Mouse (Mus musculus) intestine, embryonic 16.5 days (tissue): ENCODE results near the gene Fam184b. TPM values are rescaled to one million over a fixed set of nuclear protein-coding genes. Genes with fewer than 3 reads are reported as not detected.

Source experiments
- ATAC-seq: fragments of 200-750 bp; cut with Nextera tagmentation; 2 replicates; pipeline ENCODE4 v1.8.0; 2017; ENCODE audit warnings: moderate TSS enrichment, moderate library complexity
- H3K27ac ChIP-seq: fragments of 300-500 bp; sonication (generic); 2 replicates; pipeline ENCODE4 v1.5.1; 2014; ENCODE audit warnings: mild to moderate bottlenecking, low read length
- H3K27me3 ChIP-seq: fragments of 300-500 bp; sonication (generic); replicated peaks from 2 replicates; pipeline ENCODE4 v1.6.1; 2014; ENCODE audit warnings: low read length, control low read depth, mixed read lengths; ENCODE audit not compliant: control insufficient read depth, insufficient read depth
- H3K36me3 ChIP-seq: fragments of 300-500 bp; sonication (generic); 2 replicates; pipeline ENCODE4 v1.6.1; 2014; ENCODE audit warnings: low read length, control low read depth; ENCODE audit not compliant: control insufficient read depth, insufficient read depth
- H3K4me1 ChIP-seq: fragments of 300-500 bp; sonication (generic); 2 replicates; pipeline ENCODE4 v1.6.1; 2014; ENCODE audit warnings: low read length, control low read depth, mixed read lengths; ENCODE audit not compliant: control insufficient read depth, insufficient read depth
- H3K4me2 ChIP-seq: fragments of 300-500 bp; sonication (generic); 2 replicates; pipeline ENCODE4 v1.6.1; 2014; ENCODE audit warnings: low read depth, low read length, control low read depth
- H3K4me3 ChIP-seq: fragments of 300-500 bp; sonication (generic); 2 replicates; pipeline ENCODE4 v1.5.1; 2014; ENCODE audit warnings: mild to moderate bottlenecking, low read length
- H3K9ac ChIP-seq: fragments of 300-500 bp; sonication (generic); 2 replicates; pipeline ENCODE4 v1.6.1; 2014; ENCODE audit warnings: low read depth, low read length
- H3K9me3 ChIP-seq: fragments of 300-500 bp; sonication (generic); 2 replicates; pipeline ENCODE4 v1.6.1; 2016; ENCODE audit warnings: low read length, control low read depth; ENCODE audit not compliant: control insufficient read depth
- WGBS: fragments of 180-500 bp; shearing (Covaris S2); extraction: QIAGEN DNeasy Blood & Tissue Kit; methylation state at CpG from one replicate; pipeline ENCODE4 v1.1.7; 2014; 5-methylcytosine and 5-hydroxymethylcytosine counted together
- polyA plus RNA-seq: library from polyadenylated mRNA; unstranded; fragments of >200 nt; fragmentation: Nextera tagmentation; extraction: Ambion mirVana; gene quantifications from 2 replicates; pipeline ENCODE4 v1.2.1, GENCODE M21; 2015

Fam184b gene
- polyA plus RNA-seq, 1 experiment from 2014 or later = 2.9 TPM

DNA sequence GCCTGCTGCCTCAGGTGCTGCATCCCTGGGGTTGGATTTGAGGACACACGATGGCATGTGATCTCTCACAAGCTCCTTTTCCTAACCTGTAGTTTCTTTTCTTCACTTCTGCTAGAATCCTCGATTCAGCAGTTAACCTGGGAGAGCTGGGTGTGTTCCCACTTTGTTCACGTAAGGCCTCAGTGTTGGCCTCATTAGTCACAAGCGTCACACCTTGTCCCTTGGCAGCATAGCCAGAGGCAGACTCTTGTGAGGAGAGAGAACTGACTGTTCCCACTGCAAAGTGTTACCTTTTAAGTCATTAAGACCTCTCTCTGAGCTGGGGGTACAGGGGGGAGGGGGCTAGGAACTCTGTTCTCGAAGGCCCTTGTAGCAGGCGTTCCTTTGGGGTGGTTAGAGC lies 126.5 kb downstream of the Fam184b start:
- no peaks in the 10 kb centered on the region for H3K27me3 ChIP-seq
- no peak overlapping the region for H3K4me2 ChIP-seq
- no peak overlapping the region for H3K9ac ChIP-seq
- no peak overlapping the region for H3K27ac ChIP-seq
- no peak overlapping the region for H3K4me3 ChIP-seq
- 87% methylated on average over 6 of the region's 6 CpGs for WGBS
- ATAC-seq = no peak
- peaks cover 6% of the 10 kb centered on the region; the same call in 1 of the 2 replicates for H3K36me3 ChIP-seq
- H3K9me3 ChIP-seq = no peaks in the 10 kb centered on the region
- H3K4me1 ChIP-seq = no peaks in the 10 kb centered on the region

DNA sequence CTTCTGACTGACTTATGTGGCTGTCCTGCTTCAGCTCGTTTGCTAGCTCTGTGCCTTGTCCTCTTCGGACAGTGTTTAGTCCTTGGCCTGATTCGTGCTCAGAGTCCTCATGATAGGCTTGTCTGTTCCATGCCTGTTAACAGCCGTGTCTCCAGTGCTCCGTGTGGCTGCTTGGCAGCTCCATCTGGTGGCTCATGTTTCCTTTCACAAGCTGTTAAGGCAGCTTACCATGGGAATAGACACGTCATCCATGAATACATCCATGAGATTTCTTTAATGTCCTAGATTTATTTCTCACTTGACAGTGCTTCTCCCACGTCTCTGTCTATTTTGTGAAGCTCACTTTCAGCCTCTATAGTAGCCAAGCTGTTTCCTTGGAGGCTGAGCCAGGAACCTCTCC lies 129.3 kb downstream of the Fam184b start:
- Histone ChIP-seq H3K27ac (no peak overlapping the region), H3K9me3 (no peaks in the 10 kb centered on the region), H3K4me2 (no peak overlapping the region), H3K27me3 (no peaks in the 10 kb centered on the region), H3K36me3 (peaks cover 22% of the 10 kb centered on the region), H3K4me3 (no peak overlapping the region), H3K4me1 (no peaks in the 10 kb centered on the region), H3K9ac (no peak overlapping the region)
- 86% methylated on average over 7 of the region's 7 CpGs for WGBS
- ATAC-seq = no peak

DNA sequence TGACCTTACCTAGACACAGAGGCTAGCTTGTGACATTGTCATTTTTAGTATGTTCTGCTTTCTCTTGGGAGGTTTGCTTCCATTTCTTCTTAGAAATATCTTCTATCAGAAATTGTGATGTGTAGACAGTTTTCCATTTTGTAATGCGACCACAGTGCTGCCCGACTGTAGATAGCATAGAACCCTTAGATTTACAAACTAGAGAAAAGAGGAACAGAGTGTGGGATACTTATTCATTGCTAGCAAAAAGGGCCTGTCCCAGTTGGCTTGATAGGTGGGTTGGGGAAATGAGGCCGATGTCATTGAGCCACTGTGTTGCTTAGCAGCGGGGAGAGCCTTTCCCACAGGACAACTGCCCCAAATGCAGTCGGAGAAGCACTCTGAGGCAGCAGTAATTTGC lies 141.8 kb downstream of the Fam184b start:
- WGBS = 86% methylated on average over 5 of the region's 5 CpGs
- Histone ChIP-seq H3K9ac (no peak overlapping the region), H3K4me3 (no peak overlapping the region), H3K36me3 (peaks cover 12% of the 10 kb centered on the region), H3K27me3 (no peaks in the 10 kb centered on the region), H3K4me2 (no peak overlapping the region), H3K9me3 (no peaks in the 10 kb centered on the region), H3K27ac (no peak overlapping the region), H3K4me1 (peaks cover 13% of the 10 kb centered on the region)
- no peak for ATAC-seq

DNA sequence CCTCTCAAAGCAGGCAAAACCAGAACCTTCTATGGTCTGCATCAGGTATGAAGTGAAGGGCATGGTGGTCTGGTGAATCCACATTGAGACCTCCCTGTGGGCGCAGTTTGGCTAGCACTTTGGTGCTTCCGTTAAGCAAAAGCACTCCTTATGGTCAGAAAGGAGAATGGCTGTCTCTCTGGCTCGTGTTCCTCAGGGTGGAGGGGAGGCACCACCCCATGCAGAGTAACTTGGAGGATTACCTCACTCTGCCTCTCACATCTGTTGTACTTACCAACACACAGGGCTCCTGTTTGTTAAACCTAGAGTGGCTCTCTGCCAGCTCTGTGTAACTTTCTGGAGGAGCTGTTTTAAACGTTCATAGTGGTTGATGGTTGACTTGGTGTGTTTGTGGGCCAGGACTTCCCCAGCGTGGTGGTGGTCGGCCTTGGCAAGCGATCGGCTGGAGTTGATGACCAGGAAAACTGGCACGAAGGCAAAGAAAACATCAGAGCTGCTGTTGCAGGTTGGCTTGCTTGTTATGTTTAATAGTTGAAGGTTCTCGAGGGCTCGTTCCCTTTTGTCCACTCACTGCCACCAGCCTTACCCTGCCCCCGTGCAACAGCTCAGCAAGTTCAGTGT lies 142.4 kb downstream of the Fam184b start:
- Histone ChIP-seq H3K36me3 (peaks cover 12% of the 10 kb centered on the region), H3K4me3 (no peak overlapping the region), H3K9ac (no peak overlapping the region), H3K4me2 (no peak overlapping the region), H3K9me3 (no peaks in the 10 kb centered on the region), H3K4me1 (peaks cover 13% of the 10 kb centered on the region), H3K27me3 (no peaks in the 10 kb centered on the region), H3K27ac (no peak overlapping the region)
- ATAC-seq = no peak
- 90% methylated on average over 12 of the region's 12 CpGs for WGBS

DNA sequence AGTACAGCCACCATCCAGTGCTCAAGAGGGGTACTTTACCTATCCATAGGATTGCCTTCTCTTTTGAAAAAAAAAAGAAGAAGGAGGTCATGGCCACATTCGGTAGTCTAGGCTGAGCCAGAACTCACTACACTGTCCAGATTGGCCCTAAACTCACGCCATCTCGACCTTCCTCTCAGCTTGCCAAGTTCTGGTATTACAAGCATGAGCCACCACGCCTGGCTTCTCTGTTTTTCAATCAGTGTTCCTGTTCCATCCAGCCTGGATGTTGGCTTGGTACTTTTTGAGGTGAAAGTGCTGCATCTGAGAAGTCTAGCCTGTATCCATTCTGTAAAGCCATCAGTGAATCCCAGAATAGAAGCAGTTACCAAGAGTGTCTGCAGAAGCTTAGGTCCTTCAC lies 142.9 kb downstream of the Fam184b start:
- H3K27ac ChIP-seq = no peak overlapping the region
- H3K9me3 ChIP-seq = no peaks in the 10 kb centered on the region
- peaks cover 13% of the 10 kb centered on the region for H3K4me1 ChIP-seq
- no peak overlapping the region for H3K9ac ChIP-seq
- no peak overlapping the region for H3K4me3 ChIP-seq
- H3K36me3 ChIP-seq = peaks cover 6% of the 10 kb centered on the region
- no peaks in the 10 kb centered on the region for H3K27me3 ChIP-seq
- WGBS = 87% methylated on average over 4 of the region's 4 CpGs
- no peak overlapping the region for H3K4me2 ChIP-seq
- ATAC-seq = no peak

DNA sequence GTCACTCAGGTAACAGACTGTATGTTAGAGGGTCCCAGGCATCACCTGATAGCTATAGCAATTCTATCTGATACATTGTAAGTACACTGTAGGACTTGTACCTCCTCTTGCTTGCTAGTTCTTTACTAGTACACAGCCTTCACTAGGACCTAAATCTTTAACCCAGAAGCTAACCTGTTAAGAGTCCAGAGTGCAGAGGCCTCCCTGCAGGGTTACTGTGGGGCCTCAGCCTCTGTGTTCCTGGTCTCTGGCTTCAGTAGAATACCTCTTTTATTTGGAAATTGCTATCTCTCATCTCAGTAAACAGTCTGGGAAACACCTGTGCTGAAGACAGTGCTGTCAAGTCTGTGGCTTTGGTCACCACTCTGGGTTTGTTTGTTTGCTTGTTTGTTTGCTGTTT lies 143.4 kb downstream of the Fam184b start:
- peaks cover 5% of the 10 kb centered on the region for H3K36me3 ChIP-seq
- H3K4me1 ChIP-seq = peaks cover 13% of the 10 kb centered on the region
- peak overlapping the region; percentile 26; the same call in 1 of the 2 replicates for H3K4me2 ChIP-seq
- no peak overlapping the region for H3K9ac ChIP-seq
- no peaks in the 10 kb centered on the region for H3K27me3 ChIP-seq
- peak; percentile 24; the same call in 1 of the 2 replicates for ATAC-seq
- H3K4me3 ChIP-seq = no peak overlapping the region
- peak overlapping the region; percentile 67 for H3K27ac ChIP-seq
- no peaks in the 10 kb centered on the region for H3K9me3 ChIP-seq

DNA sequence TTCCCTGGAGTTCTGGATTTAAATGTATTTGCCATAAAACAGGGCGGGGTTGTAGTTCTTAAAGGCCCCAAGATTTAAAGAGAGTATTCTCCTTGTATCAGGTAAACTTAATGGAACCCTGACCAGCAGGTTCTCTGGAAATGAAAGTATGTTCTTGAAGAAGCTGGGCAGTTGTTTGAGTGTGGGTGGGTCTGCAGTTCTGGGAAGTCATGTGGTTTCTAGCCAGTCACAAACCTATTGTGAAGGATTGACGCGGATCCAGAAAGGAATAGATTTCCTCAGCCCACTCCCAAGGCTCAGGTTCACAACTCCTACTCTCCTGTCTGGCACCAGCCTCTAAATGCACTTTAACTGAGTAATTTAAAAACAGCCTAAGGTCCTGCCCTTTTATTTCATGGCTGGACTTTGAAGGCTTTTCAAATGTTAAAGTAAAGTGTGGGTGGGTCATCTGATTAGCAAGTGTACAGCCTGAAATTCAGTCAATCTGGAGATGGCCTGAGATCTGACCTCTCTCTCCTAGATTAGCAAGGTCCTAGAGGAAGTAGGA lies 143.9 kb downstream of the Fam184b start:
- H3K9me3 ChIP-seq = no peaks in the 10 kb centered on the region
- no peak overlapping the region for H3K4me3 ChIP-seq
- no peak overlapping the region; the same call in 1 of the 2 replicates for H3K9ac ChIP-seq
- H3K4me2 ChIP-seq = peak overlapping the region; percentile 26
- 77% methylated on average over 3 of the region's 3 CpGs for WGBS
- H3K4me1 ChIP-seq = peaks cover 13% of the 10 kb centered on the region
- ATAC-seq = 0 out of 2 replicates have a peak, but pooled peaks have one; percentile 0
- no peaks in the 10 kb centered on the region for H3K27me3 ChIP-seq
- peak overlapping the region; percentile 67 for H3K27ac ChIP-seq
- peaks cover 5% of the 10 kb centered on the region for H3K36me3 ChIP-seq

DNA sequence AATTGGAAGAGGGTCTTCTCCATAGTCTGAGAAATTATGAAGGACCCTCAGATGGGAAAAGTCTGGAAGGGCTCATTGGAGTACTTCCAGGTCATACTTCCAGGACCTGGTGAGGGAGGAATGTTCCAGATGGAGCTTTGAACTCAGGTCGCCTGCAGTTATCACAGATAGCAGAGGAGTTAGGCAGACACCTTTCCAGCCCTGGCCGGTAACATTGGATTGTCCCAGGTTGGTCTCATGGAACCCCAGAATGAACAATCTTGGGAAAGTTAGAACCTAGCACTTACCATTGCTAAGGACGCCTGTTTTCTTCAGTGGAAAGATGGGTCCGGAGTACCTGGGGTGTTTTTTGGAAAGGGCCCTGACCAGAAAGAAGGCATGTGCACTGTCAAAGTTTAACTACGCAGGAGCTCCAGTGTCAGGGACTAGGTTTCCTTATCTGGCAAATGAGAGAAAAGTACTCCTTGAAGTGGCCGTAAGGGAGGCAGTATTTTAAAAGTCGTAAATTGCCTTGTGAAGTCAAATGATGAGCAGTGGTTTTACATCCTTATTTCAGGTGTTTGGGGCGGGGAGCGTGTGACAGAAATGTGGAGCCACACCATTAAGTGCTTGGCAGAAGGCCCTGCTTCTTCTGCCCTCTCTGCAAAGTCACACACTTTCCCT lies 145.2 kb downstream of the Fam184b start:
- peaks cover 13% of the 10 kb centered on the region for H3K4me1 ChIP-seq
- WGBS = 43% methylated on average over 9 of the region's 9 CpGs
- no peaks in the 10 kb centered on the region for H3K9me3 ChIP-seq
- 0 out of 2 replicates have a peak, but pooled peaks cover 2% of the 10 kb centered on the region for H3K36me3 ChIP-seq
- H3K27ac ChIP-seq = peak overlapping the region; percentile 72
- H3K4me3 ChIP-seq = peak overlapping the region; percentile 81
- peak overlapping the region; percentile 90 for H3K9ac ChIP-seq
- H3K4me2 ChIP-seq = peak overlapping the region; percentile 73
- no peak for ATAC-seq
- H3K27me3 ChIP-seq = no peaks in the 10 kb centered on the region

DNA sequence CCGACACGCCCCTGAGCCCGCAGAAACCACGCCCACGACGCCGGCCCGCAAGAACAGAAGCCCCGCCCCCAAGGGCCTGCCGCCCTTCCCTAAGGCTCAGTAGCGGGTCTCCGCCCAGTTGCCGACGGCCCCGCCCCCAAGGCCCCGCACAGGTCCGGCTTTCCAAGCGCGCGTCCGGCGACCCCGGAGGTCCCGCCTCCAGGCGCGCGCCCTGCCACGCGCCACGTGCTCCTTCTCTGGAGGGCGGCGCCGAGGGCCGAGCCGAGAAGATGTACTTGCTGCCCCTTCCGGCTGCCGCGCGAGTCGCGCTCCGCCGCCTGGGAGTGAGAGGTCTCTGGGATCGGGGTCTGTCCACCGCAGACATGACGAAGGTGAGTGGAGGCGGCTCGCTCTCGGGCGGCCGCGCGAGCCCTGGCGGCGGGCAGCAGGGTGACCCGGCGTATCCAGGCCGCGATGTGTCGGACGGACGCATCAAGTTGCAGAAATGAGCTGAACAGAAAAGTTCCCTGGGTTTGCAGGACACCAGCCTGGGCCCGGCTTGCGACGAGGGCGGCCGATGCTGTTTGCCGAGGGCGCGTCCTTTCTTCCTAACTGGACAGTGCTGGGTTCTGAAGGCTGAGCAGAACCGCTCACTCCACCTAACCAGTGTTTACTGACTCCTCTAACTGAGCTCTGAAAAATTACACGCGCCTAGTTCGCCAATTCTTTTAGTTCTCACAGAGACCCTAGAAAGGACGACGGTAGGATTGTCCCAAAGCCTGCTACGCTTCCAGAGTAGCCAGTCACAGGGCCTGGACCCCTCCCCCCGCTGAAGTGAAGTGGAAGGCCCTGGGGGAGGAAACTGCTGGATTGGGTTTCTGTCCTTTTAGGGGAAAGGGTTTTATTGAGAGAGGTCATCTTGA lies 146.0 kb downstream of the Fam184b start, which contains the start of gene Lap3:
TSS of gene Lap3 (plus strand) at position 184 of the 902 bp plus-strand sequence.
- no peaks in the 10 kb centered on the region for H3K27me3 ChIP-seq
- H3K27ac ChIP-seq = peak within 1 kb of the TSS; percentile 72
- peak within 1 kb of the TSS; percentile 73 for H3K4me2 ChIP-seq
- ATAC-seq = peak; percentile 92
- peak within 1 kb of the TSS; percentile 81 for H3K4me3 ChIP-seq
- no peaks in the 10 kb centered on the region for H3K9me3 ChIP-seq
- WGBS = under 1% methylated on average over 78 of the region's 78 CpGs
- peaks cover 13% of the 10 kb centered on the region for H3K4me1 ChIP-seq
- peak within 1 kb of the TSS; percentile 90 for H3K9ac ChIP-seq
- 0 out of 2 replicates have a peak, but pooled peaks cover 2% of the 10 kb centered on the region for H3K36me3 ChIP-seq
